Mouse (Mus musculus): Measurements from ENCODE around the gene Oasl1. TPM values are rescaled to one million over a fixed set of nuclear protein-coding genes. Genes with fewer than 3 reads are reported as not detected.

The Oasl1 gene
- total RNA-seq (2023), result 10 to 100 TPM; 12.9 to 15.3 TPM

GRCm38 (mm10) chr5:114922998-114923473, at the start of gene Oasl1:
TSS of gene Oasl1 (plus strand) at chr5:114923240.

GRCm38 (mm10) chr5:114896688-114897373, 26.2 kb upstream of the Oasl1 start, which contains the start of gene Oasl2:
TSS of gene Oasl2 (plus strand) at chr5:114896936.

GRCm38 (mm10) chr5:114942074-114942765, 19.2 kb downstream of the Oasl1 start, which contains the start of gene 2210016L21Rik:
TSS of gene 2210016L21Rik (plus strand) at chr5:114942158.

GRCm38 (mm10) chr5:114970824-114971227, 47.8 kb downstream of the Oasl1 start, which contains the start of gene Hnf1a:
TSS of gene Hnf1a (minus strand) at chr5:114971094.

Other genes with a start within 250 kb of the Oasl1 start
- 100 to 1,000 TPM; 175 to 179 TPM for gene Gltp, start 232.3 kb upstream of the Oasl1 start, total RNA-seq (2023)
- 10 to 100 TPM in 1 of 2 experiments, 1 to 10 TPM in 1; 7.6 to 11.7 TPM for gene Tchp, start 215.5 kb upstream of the Oasl1 start, total RNA-seq (2023)
- gene Ankrd13a, start 148.6 kb upstream of the Oasl1 start, total RNA-seq (2023), result 100 to 1,000 TPM; 156 to 165 TPM
- 100 to 1,000 TPM; 144 to 147 TPM for gene Git2, start 147.7 kb upstream of the Oasl1 start, total RNA-seq (2023)
- 10 to 100 TPM; 34.2 to 43.0 TPM for gene 1500011B03Rik, start 99.8 kb upstream of the Oasl1 start, total RNA-seq (2023)
- gene 4930519G04Rik, start 69.6 kb upstream of the Oasl1 start, total RNA-seq (2023), result not detected
- not detected for gene Gm9936, start 64.6 kb upstream of the Oasl1 start, total RNA-seq (2023)
- gene Oasl2, start 26.3 kb upstream of the Oasl1 start, total RNA-seq (2023), result 10 to 100 TPM; 39.8 to 50.6 TPM
- 10 to 100 TPM; 16.4 to 20.3 TPM for gene 2210016L21Rik, start 18.9 kb downstream of the Oasl1 start, total RNA-seq (2023)
- not detected for gene Hnf1a, start 47.9 kb downstream of the Oasl1 start, total RNA-seq (2023)
- gene Sppl3, start 87.9 kb downstream of the Oasl1 start, total RNA-seq (2023), result 10 to 100 TPM; 64.1 to 64.7 TPM
- not detected for gene Gm10401, start 175.1 kb downstream of the Oasl1 start, total RNA-seq (2023)
- gene Acads, start 196.1 kb downstream of the Oasl1 start, total RNA-seq (2023), result 10 to 100 TPM; 27.5 to 31.8 TPM
- 10 to 100 TPM; 23.3 to 24.0 TPM for gene Unc119b, start 211.7 kb downstream of the Oasl1 start, total RNA-seq (2023)
- 10 to 100 TPM; 63.5 to 67.1 TPM for gene Mlec, start 234.9 kb downstream of the Oasl1 start, total RNA-seq (2023)

Data from monocyte, adult 59 days (primary cell).